Mouse (Mus musculus): Measurements from ENCODE around the gene Cox11. TPM values are rescaled to one million over a fixed set of nuclear protein-coding genes. Genes with fewer than 3 reads are reported as not detected.

Gene Cox11
- polyA plus RNA-seq, 2 experiments, result 16.0 to 17.4 TPM

- no peak overlapping the region for H3K4me3 ChIP-seq (ENCODE audit: insufficient read depth in 1 of 2, low read depth in 2 of 2, low read length in 2 of 2)
- no peak overlapping the region for H3K9ac ChIP-seq (replicated peaks)
- TF ChIP-seq EP300 (IDR thresholded peaks at IDR 0.05; ENCODE audit: low read depth), result no peak
- TF ChIP-seq CTCF (IDR thresholded peaks at IDR 0.05; ENCODE audit: low read depth), result no peak
- 88% methylated on average over 6 of the region's 6 CpGs for WGBS (ENCODE audit: insufficient replicate concordance)
- H3K9me3 ChIP-seq (ENCODE audit: control insufficient read depth, low read length), result no peaks in the 10 kb centered on the region
- H3K27ac ChIP-seq, result no peak overlapping the region
- H3K4me1 ChIP-seq (replicated peaks; ENCODE audit: control insufficient read depth in 2 of 2, insufficient read depth in 2 of 2, low read length in 1 of 2), result no peaks in the 10 kb centered on the region
- peaks cover 91% of the 10 kb centered on the region for H3K36me3 ChIP-seq (replicated peaks; ENCODE audit: control insufficient read depth, insufficient read depth, low read depth)
- DNase-seq (ENCODE audit: low read depth in 3 of 3, low spot score in 3 of 3) (no peak), ATAC-seq (ENCODE audit: insufficient read depth) (no peak)
- H3K27me3 ChIP-seq (ENCODE audit: control insufficient read depth, insufficient read depth, low read length), result no peaks in the 10 kb centered on the region
- H3K4me2 ChIP-seq (ENCODE audit: low read depth), result no peak overlapping the region
Measured at GRCm38 (mm10) chr11:90649777-90650176, 11.8 kb downstream of the Cox11 start.

GRCm38 (mm10) chr11:90650231-90650885, 12.4 kb downstream of the Cox11 start:
- DNase-seq (ENCODE audit: low read depth in 3 of 3, low spot score in 3 of 3), result no peak
- no peaks in the 10 kb centered on the region for H3K9me3 ChIP-seq (ENCODE audit: control insufficient read depth, low read length)
- 75% methylated on average over 9 of the region's 9 CpGs for WGBS (ENCODE audit: insufficient replicate concordance)
- no peak overlapping the region for H3K9ac ChIP-seq (replicated peaks)
- no peak for ATAC-seq (ENCODE audit: insufficient read depth)
- no peak overlapping the region for H3K4me3 ChIP-seq (ENCODE audit: insufficient read depth in 1 of 2, low read depth in 2 of 2, low read length in 2 of 2)
- H3K4me1 ChIP-seq (replicated peaks; ENCODE audit: control insufficient read depth in 2 of 2, insufficient read depth in 2 of 2, low read length in 1 of 2), result no peaks in the 10 kb centered on the region
- no peak for TF ChIP-seq CTCF (IDR thresholded peaks at IDR 0.05; ENCODE audit: low read depth)
- TF ChIP-seq EP300 (IDR thresholded peaks at IDR 0.05; ENCODE audit: low read depth), result no peak
- H3K4me2 ChIP-seq (ENCODE audit: low read depth), result no peak overlapping the region
- no peak overlapping the region for H3K27ac ChIP-seq
- H3K27me3 ChIP-seq (ENCODE audit: control insufficient read depth, insufficient read depth, low read length), result no peaks in the 10 kb centered on the region
- H3K36me3 ChIP-seq (replicated peaks; ENCODE audit: control insufficient read depth, insufficient read depth, low read depth), result peaks cover 88% of the 10 kb centered on the region

GRCm38 (mm10) chr11:90652603-90653002, 14.6 kb downstream of the Cox11 start:
- Histone ChIP-seq H3K9me3 (ENCODE audit: control insufficient read depth, low read length) (no peaks in the 10 kb centered on the region), H3K27me3 (ENCODE audit: control insufficient read depth, insufficient read depth, low read length) (no peaks in the 10 kb centered on the region), H3K36me3 (replicated peaks; ENCODE audit: control insufficient read depth, insufficient read depth, low read depth) (peaks cover 91% of the 10 kb centered on the region), H3K4me2 (ENCODE audit: low read depth) (no peak overlapping the region), H3K4me3 (ENCODE audit: insufficient read depth in 1 of 2, low read depth in 2 of 2, low read length in 2 of 2) (no peak overlapping the region), H3K27ac (no peak overlapping the region), H3K4me1 (replicated peaks; ENCODE audit: control insufficient read depth in 2 of 2, insufficient read depth in 2 of 2, low read length in 1 of 2) (no peaks in the 10 kb centered on the region), H3K9ac (replicated peaks) (no peak overlapping the region)
- ATAC-seq (ENCODE audit: insufficient read depth) (no peak), DNase-seq (ENCODE audit: low read depth in 3 of 3, low spot score in 3 of 3) (no peak)
- WGBS (ENCODE audit: insufficient replicate concordance), result 84% methylated on average over 4 of the region's 4 CpGs
- TF ChIP-seq EP300 (IDR thresholded peaks at IDR 0.05; ENCODE audit: low read depth) (no peak), CTCF (IDR thresholded peaks at IDR 0.05; ENCODE audit: low read depth) (no peak)

GRCm38 (mm10) chr11:90657527-90657926, 19.6 kb downstream of the Cox11 start:
- Histone ChIP-seq H3K27ac (no peak overlapping the region), H3K4me1 (replicated peaks; ENCODE audit: control insufficient read depth in 2 of 2, insufficient read depth in 2 of 2, low read length in 1 of 2) (peaks cover 6 to 7% of the 10 kb centered on the region in 2 experiments), H3K4me3 (ENCODE audit: insufficient read depth in 1 of 2, low read depth in 2 of 2, low read length in 2 of 2) (no peak overlapping the region), H3K9me3 (ENCODE audit: control insufficient read depth, low read length) (no peaks in the 10 kb centered on the region), H3K4me2 (ENCODE audit: low read depth) (no peak overlapping the region), H3K27me3 (ENCODE audit: control insufficient read depth, insufficient read depth, low read length) (no peaks in the 10 kb centered on the region), H3K36me3 (replicated peaks; ENCODE audit: control insufficient read depth, insufficient read depth, low read depth) (peaks cover 81% of the 10 kb centered on the region), H3K9ac (replicated peaks) (no peak overlapping the region)
- 88% methylated on average over 12 of the region's 12 CpGs for WGBS (ENCODE audit: insufficient replicate concordance)
- DNase-seq (ENCODE audit: low read depth in 3 of 3, low spot score in 3 of 3), result no peak
- TF ChIP-seq CTCF (IDR thresholded peaks at IDR 0.05; ENCODE audit: low read depth) (no peak), EP300 (IDR thresholded peaks at IDR 0.05; ENCODE audit: low read depth) (no peak)
- ATAC-seq (ENCODE audit: insufficient read depth), result no peak

GRCm38 (mm10) chr11:90660662-90661061, 22.7 kb downstream of the Cox11 start:
- Histone ChIP-seq H3K4me3 (ENCODE audit: insufficient read depth in 1 of 2, low read depth in 2 of 2, low read length in 2 of 2) (no peak overlapping the region), H3K27ac (no peak overlapping the region), H3K4me1 (replicated peaks; ENCODE audit: control insufficient read depth in 2 of 2, insufficient read depth in 2 of 2, low read length in 1 of 2) (peaks cover 36 to 38% of the 10 kb centered on the region in 2 experiments), H3K36me3 (replicated peaks; ENCODE audit: control insufficient read depth, insufficient read depth, low read depth) (peaks cover 58% of the 10 kb centered on the region), H3K4me2 (ENCODE audit: low read depth) (no peak overlapping the region), H3K9ac (replicated peaks) (no peak overlapping the region), H3K9me3 (ENCODE audit: control insufficient read depth, low read length) (no peaks in the 10 kb centered on the region), H3K27me3 (ENCODE audit: control insufficient read depth, insufficient read depth, low read length) (no peaks in the 10 kb centered on the region)
- ATAC-seq (ENCODE audit: insufficient read depth), result no peak
- no peak for DNase-seq (ENCODE audit: low read depth in 3 of 3, low spot score in 3 of 3)
- TF ChIP-seq CTCF (IDR thresholded peaks at IDR 0.05; ENCODE audit: low read depth), result no peak
- TF ChIP-seq EP300 (IDR thresholded peaks at IDR 0.05; ENCODE audit: low read depth), result no peak
- WGBS (ENCODE audit: insufficient replicate concordance), result 89% methylated on average over 4 of the region's 4 CpGs

All from liver, embryonic 14.5 days (tissue).